Mouse (Mus musculus) embryo, embryonic 10 days (tissue): ENCODE measurements around the gene Ndufaf3.

Experiments used
- DNase-seq: peaks from one replicate; pipeline ENCODE4 v3.0.0-alpha.2; 2015; ENCODE audit warnings: low spot score

The Ndufaf3 gene

DNA sequence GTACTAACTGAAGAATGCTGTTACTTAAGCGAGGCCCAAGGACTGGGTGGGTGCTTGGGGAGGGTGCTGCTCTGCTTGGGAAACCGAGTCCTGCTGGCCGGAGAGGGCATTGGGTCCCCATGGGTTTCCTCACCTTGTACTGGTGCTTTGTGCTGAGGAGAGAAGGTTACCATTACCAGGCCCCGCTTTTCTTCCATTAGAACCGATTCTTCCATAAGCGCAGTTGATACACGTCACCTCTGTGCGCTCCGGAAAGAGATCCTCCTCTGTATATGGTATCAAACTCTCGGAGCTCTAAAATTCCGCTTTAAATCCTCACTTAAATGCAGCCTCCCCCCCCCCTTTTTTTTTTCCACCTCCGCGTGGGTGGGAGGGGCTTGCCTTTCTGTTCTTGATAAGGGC lies 49.3 kb downstream of the Ndufaf3 start:
- peak; percentile 73 for DNase-seq

DNA sequence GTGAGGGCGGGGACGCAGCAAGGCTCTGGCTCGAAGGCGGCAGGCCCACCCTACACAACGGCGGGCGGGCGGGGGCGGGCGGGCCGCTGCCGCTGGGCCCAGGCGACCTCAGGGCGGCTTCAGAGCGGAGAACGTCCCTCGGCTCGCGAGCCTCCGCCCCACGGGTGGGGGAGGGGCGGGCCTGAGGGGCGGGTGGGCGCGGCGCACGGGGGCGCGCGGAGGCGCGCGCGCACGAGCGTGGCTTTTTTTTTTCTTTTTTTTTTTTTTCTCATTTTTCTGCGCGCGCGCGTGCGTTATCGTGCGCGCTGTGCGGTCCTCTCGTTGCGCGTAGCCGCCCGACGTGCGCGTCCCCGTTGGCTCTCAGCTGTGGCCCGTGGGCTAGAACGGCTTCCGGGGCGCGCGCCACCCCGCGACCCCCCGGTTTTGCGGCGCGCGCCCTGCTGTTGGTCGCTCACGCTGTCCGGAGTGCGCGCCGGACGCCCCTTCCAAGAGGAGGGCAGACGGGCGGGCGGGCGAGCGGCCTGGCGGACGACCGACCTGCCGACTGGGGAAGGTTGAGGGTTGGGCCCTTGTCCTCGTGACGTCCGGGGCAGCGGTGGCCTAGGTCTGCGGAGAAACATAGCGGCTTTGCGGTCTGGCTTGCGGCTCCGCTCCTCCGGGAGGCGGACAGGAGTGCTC lies 49.8 kb downstream of the Ndufaf3 start:
- peak; percentile 94 for DNase-seq

DNA sequence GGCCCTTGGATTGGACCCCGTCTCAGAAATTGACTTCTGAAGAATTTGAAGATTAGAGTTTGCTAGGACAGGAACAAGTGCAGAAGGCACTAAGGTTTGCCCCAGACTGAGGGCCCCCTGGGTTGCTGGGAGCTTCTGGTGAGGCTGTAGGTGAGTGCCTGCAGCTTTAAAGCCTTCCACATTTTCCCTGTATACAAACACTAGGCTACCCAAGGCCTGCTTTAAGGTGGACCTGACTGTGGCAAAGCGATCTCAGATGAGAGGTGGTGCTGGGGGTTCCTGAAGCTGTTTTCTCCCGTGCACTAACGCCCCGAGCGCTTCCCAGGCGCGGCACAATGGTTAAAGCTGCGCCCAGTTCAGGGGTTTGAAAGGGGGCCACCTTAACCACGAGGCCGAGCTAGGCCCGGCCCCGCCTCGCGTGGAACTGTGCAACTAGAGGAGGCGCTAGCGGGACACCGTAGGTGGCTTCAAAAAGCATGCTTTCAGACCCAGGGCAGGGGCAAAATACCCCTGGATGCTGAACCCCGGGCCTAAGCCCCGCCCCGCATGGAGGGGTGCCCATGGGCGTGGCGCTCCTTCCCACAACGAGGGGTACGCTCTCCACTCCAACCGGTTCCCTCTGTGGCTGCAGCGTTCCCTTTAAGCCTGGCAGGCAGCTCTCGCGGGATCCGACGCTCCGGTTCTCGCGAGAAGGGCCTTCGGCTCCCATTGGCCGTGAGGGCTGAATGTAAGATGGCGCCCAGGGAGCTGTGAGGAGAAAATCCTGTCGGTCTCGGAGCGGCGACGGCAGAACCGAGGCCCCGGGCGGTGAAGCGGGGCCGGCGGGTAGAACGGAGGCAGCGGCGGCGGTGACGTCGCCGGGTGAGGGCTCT lies 50.6 kb downstream of the Ndufaf3 start, which contains the start of gene Qrich1:
Gene Qrich1 (plus strand): TSS at position 427 of the 872 bp plus-strand sequence.
- peak; percentile 99 for DNase-seq
